Mouse (Mus musculus) large intestine, adult 2 months (tissue): ENCODE measurements around the gene Cradd. TPM values are rescaled to one million over a fixed set of nuclear protein-coding genes. Genes with fewer than 3 reads are reported as not detected.

Experiments
- DNase-seq: peaks from one replicate; pipeline ENCODE4 v3.0.0-alpha.2; 2012; ENCODE audit warnings: low read depth, low spot score
- WGBS: fragments of 180-500 bp; shearing (Covaris S2); methylation state at CpG from one replicate; pipeline ENCODE4 v1.1.7; 2018; 5-methylcytosine and 5-hydroxymethylcytosine counted together
- polyA plus RNA-seq: library from polyadenylated mRNA; depleted of rRNA; stranded (reverse); fragments of >200 nt; gene quantifications from 2 replicates; pipeline ENCODE4 v1.2.3, GENCODE M21; 2012; rRNA removed

The Cradd gene
- polyA plus RNA-seq, result 13.4 and 14.7 TPM in 2 replicates

- DNase-seq, result peak; percentile 88
- under 1% methylated on average over 51 of the region's 51 CpGs for WGBS
These were observed at the start of gene Cradd for GRCm38 (mm10) chr10:95323393-95324277. Gene Cradd, minus strand, starts transcription at chr10:95324133.

- 92% methylated on average over 6 of the region's 6 CpGs for WGBS
- no peak for DNase-seq
These were observed 49.4 kb upstream of the Cradd start for GRCm38 (mm10) chr10:95373340-95373739.

GRCm38 (mm10) chr10:95371942-95372341 lies 48.0 kb upstream of the Cradd start:
- DNase-seq, result no peak
- 73% methylated on average over 3 of the region's 3 CpGs for WGBS

GRCm38 (mm10) chr10:95369190-95369589 lies 45.3 kb upstream of the Cradd start:
- no peak for DNase-seq

- no peak for DNase-seq
- WGBS, result 82% methylated on average over 14 of the region's 14 CpGs
These were observed 44.2 kb upstream of the Cradd start for GRCm38 (mm10) chr10:95368151-95368550.

GRCm38 (mm10) chr10:95367661-95368089 lies 43.7 kb upstream of the Cradd start:
- WGBS, result 84% methylated on average over 9 of the region's 9 CpGs
- DNase-seq, result no peak

- WGBS, result 79% methylated on average over 7 of the region's 7 CpGs
- DNase-seq, result no peak
These were observed 43.3 kb upstream of the Cradd start for GRCm38 (mm10) chr10:95367241-95367640.

- 55% methylated on average over 2 of the region's 2 CpGs for WGBS
- no peak for DNase-seq
These were observed 38.4 kb upstream of the Cradd start for GRCm38 (mm10) chr10:95362326-95362725.

- no peak for DNase-seq
- 59% methylated on average over 12 of the region's 12 CpGs for WGBS
These were observed 37.4 kb upstream of the Cradd start for GRCm38 (mm10) chr10:95361260-95361841.

GRCm38 (mm10) chr10:95360048-95360447 lies 36.1 kb upstream of the Cradd start:
- no peak for DNase-seq
- 89% methylated on average over 5 of the region's 5 CpGs for WGBS

- WGBS, result 84% methylated on average over 3 of the region's 3 CpGs
- DNase-seq, result no peak
These were observed 33.8 kb upstream of the Cradd start for GRCm38 (mm10) chr10:95357721-95358120.

GRCm38 (mm10) chr10:95356711-95357110 lies 32.8 kb upstream of the Cradd start:
- no peak for DNase-seq
- WGBS, result 56% methylated on average over 7 of the region's 7 CpGs

GRCm38 (mm10) chr10:95355678-95356268 lies 31.8 kb upstream of the Cradd start:
- no peak for DNase-seq
- WGBS, result 68% methylated on average over 6 of the region's 6 CpGs

- DNase-seq, result no peak
These were observed 30.7 kb upstream of the Cradd start for GRCm38 (mm10) chr10:95354673-95355072.

- DNase-seq, result no peak
- WGBS, result 90% methylated on average over 6 of the region's 6 CpGs
These were observed 30.1 kb upstream of the Cradd start for GRCm38 (mm10) chr10:95354047-95354446.

GRCm38 (mm10) chr10:95348457-95348856 lies 24.5 kb upstream of the Cradd start:
- WGBS, result 23% methylated on average over 3 of the region's 3 CpGs
- DNase-seq, result no peak

GRCm38 (mm10) chr10:95347776-95348175 lies 23.8 kb upstream of the Cradd start:
- DNase-seq, result no peak
- WGBS, result 67% methylated on average over 3 of the region's 3 CpGs

- WGBS, result 87% methylated on average over 10 of the region's 10 CpGs
- DNase-seq, result no peak
These were observed 19.1 kb upstream of the Cradd start for GRCm38 (mm10) chr10:95342833-95343590.

GRCm38 (mm10) chr10:95340676-95341075 lies 16.7 kb upstream of the Cradd start:
- DNase-seq, result no peak
- 90% methylated on average over 4 of the region's 4 CpGs for WGBS

GRCm38 (mm10) chr10:95337589-95337988 lies 13.7 kb upstream of the Cradd start:
- no peak for DNase-seq
- WGBS, result 41% methylated on average over 5 of the region's 5 CpGs
